Mouse (Mus musculus) myocyte (in vitro differentiated cells): Measurements from ENCODE around the gene Cnmd.

ENCODE experiments used
- E2F4 ChIP-seq: IDR thresholded peaks from one replicate; pipeline ENCODE4 v1.6.1; 2011; ENCODE audit warnings: mild to moderate bottlenecking, control low read depth, moderate library complexity; ENCODE audit not compliant: insufficient read depth
- MAX ChIP-seq: IDR thresholded peaks from one replicate; pipeline ENCODE4 v1.6.1; 2011; ENCODE audit warnings: low read depth, mild to moderate bottlenecking, control low read depth
- MYOD1 ChIP-seq, 3 experiments: IDR thresholded peaks; one replicate each; pipeline ENCODE4 v1.6.1; 2011; ENCODE audit warnings: control low read depth in 2 of 3, low read depth in 2 of 3, mild to moderate bottlenecking in 2 of 3, moderate library complexity in 1 of 3; ENCODE audit not compliant: insufficient read length in 2 of 3, control insufficient read depth in 1 of 3
- MYOG ChIP-seq, 3 experiments: IDR thresholded peaks; one replicate each; pipeline ENCODE4 v1.6.1; 2011; ENCODE audit warnings: control low read depth in 2 of 3, low read depth in 2 of 3, mild to moderate bottlenecking in 2 of 3; ENCODE audit not compliant: insufficient read length in 2 of 3, control insufficient read depth in 1 of 3, insufficient read depth in 1 of 3
- POLR2A ChIP-seq: IDR thresholded peaks from one replicate; pipeline ENCODE4 v1.6.1; 2011; ENCODE audit warnings: low read depth, mild to moderate bottlenecking, control low read depth, moderate library complexity; ENCODE audit not compliant: insufficient read length
- POLR2AphosphoS2 ChIP-seq: IDR thresholded peaks from one replicate; pipeline ENCODE4 v1.6.1; 2011; ENCODE audit warnings: low read depth, control low read depth; ENCODE audit not compliant: insufficient read length
- REST ChIP-seq: IDR thresholded peaks from one replicate; pipeline ENCODE4 v1.6.1; 2011; ENCODE audit warnings: mild to moderate bottlenecking, control low read depth, moderate library complexity; ENCODE audit not compliant: insufficient read depth, insufficient read length
- SRF ChIP-seq: IDR thresholded peaks from one replicate; pipeline ENCODE4 v1.6.1; 2011; ENCODE audit warnings: low read depth; ENCODE audit not compliant: control insufficient read depth, insufficient read length
- TCF12 ChIP-seq: IDR thresholded peaks from one replicate; pipeline ENCODE4 v1.6.1; 2011; ENCODE audit warnings: mild to moderate bottlenecking, control low read depth; ENCODE audit not compliant: poor library complexity, insufficient read depth, severe bottlenecking
- USF1 ChIP-seq: IDR thresholded peaks from one replicate; pipeline ENCODE4 v1.6.1; 2011; ENCODE audit warnings: low read depth, mild to moderate bottlenecking, control low read depth, moderate library complexity

DNA sequence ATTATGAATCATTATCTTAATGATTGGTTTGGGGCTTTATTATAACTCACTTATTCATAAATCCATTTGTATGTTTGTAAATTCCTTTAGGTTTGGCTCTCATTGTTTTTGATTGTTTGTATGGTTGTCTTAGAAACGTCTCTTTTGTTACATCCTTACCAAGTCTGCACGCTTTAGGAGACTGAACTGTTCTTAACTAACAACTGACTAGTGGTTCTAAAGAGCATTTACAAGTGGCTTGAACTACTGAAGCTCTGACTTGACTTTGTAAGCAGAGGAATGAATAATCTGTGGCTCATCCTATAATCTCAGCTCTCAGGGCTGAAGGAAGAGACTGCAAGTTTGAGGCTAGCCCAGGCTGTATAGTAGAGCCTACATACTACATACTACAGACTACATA lies 70.4 kb downstream of the Cnmd start:
- TF ChIP-seq MAX (no peak), POLR2A (no peak), TCF12 (no peak), MYOD1 (IDR thresholded peaks at IDR 0.05; ENCODE audit: control insufficient read depth in 1 of 3, insufficient read length in 2 of 3, low read depth in 2 of 3) (no peak), MYOG (IDR thresholded peaks at IDR 0.05; ENCODE audit: control insufficient read depth in 1 of 3, insufficient read depth in 1 of 3, insufficient read length in 2 of 3, low read depth in 2 of 3) (no peak), USF1 (no peak), E2F4 (no peak), POLR2AphosphoS2 (no peak), SRF (no peak), REST (no peak)
